Mouse (Mus musculus) liver, adult 2 months (tissue): ENCODE measurements around the gene Gm20425.

Experiments used
- CTCF ChIP-seq: fragments of 200-500 bp; IDR thresholded peaks from 2 replicates; pipeline ENCODE4 v1.5.1; 2011; ENCODE audit warnings: low read depth, low read length, control low read depth
- POLR2A ChIP-seq: fragments of 200-500 bp; IDR thresholded peaks from 2 replicates; pipeline ENCODE4 v1.6.1; 2011; ENCODE audit warnings: low read length, control low read depth; ENCODE audit not compliant: insufficient read depth; ENCODE audit errors: extremely low read depth

- TF ChIP-seq CTCF (no peak), POLR2A (no peak)
Measured at GRCm38 (mm10) chr9:103232232-103233005, 2.3 kb upstream of the Gm20425 start.
